Mouse (Mus musculus): ENCODE results near the gene 1190005I06Rik. TPM values are rescaled to one million over a fixed set of nuclear protein-coding genes. Genes with fewer than 3 reads are reported as not detected.

The 1190005I06Rik gene
- total RNA-seq, 4 experiments from 2014 or later, result 8.4 to 16.2 (median 14.1) TPM

Other genes with a start within 250 kb of the 1190005I06Rik start
- gene Gins2, start 58.3 kb downstream of the 1190005I06Rik start, total RNA-seq (2022), result 1 to 10 TPM; 2.4 to 4.8 (median 2.8) TPM
- under 1 TPM in 1 of 4 experiments, not detected in 3; 0.57 TPM for gene Gm27021, start 20.4 kb upstream of the 1190005I06Rik start, total RNA-seq (2022)
- 1,000 to 10,000 TPM; 1,017 to 1,068 (median 1,043) TPM for gene Cox4i1, start 20.6 kb upstream of the 1190005I06Rik start, total RNA-seq (2022)
- gene Emc8, start 20.9 kb upstream of the 1190005I06Rik start, total RNA-seq (2022), result 10 to 100 TPM; 65.3 to 85.6 (median 79.2) TPM
- gene Irf8, start 88.7 kb upstream of the 1190005I06Rik start, total RNA-seq (2022), result 10 to 100 TPM in 2 of 4 experiments, 1 to 10 TPM in 2; 4.8 to 33.7 (median 19.7) TPM

Data from layer of hippocampus, adult 8-10 months (tissue).